Mouse (Mus musculus): ENCODE measurements around the gene Irgm1.
A peak's percentile ranks its signal among the peaks of the same experiment; 100 is the strongest.
"Not testable (repeated sequence)": the region's sequence is repeated elsewhere in the genome, so short reads cannot be mapped to it uniquely, and the experiment has no call there.

Irgm1 gene

DNA sequence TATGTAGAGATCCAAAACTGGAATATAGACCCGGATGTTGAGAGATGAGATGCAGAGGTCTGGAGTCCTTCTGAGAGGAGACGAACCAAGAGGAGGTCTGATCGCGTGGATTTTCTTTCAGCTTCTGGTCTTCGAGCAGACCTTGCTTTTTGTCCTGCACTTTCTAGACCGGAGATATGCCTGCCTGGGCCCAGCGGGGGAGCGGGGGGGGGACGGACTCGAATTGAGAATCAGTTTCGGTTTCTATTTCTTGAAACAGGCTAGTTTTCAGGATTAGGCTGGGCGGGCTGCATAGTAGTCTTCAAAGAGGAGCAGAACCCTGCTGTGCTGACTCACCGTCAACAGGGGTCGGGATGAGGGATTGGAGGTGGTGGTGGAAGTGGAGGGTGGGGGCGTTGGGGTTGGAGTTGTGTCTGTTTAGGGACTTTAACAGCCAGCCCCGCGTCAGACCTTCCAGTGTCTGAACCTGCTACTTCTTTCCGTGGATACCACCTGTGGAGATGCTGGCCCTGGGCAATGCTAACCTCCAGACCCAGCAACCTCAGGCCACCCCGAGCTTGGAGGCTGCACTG is at the start of gene Irgm1:
Gene Irgm1 (minus strand): TSS at position 483 of the 572 bp plus-strand sequence.
- peak; percentile 60 for DNase-seq (ENCODE audit: low read depth, low spot score)

DNA sequence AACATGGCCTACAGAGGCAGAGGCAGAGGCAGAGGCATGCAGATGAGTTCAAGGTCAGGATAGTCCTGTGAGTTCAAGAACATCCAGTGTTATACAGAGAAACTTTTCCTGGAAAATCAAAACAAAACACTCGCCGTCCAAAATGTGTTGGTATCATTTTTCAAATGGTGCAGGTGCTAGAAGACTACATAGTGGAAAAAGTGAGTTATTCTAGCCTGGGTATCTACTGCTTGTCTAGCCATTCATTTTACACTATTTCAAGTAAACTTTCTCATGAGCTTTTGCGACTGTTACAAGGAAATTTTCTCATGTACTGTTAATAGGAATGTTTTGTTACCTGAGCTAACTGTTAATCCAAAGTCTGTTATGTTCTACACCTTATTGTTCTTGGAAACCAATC is 46.9 kb upstream of the Irgm1 start:
- DNase-seq (ENCODE audit: low read depth, low spot score) = no peak

DNA sequence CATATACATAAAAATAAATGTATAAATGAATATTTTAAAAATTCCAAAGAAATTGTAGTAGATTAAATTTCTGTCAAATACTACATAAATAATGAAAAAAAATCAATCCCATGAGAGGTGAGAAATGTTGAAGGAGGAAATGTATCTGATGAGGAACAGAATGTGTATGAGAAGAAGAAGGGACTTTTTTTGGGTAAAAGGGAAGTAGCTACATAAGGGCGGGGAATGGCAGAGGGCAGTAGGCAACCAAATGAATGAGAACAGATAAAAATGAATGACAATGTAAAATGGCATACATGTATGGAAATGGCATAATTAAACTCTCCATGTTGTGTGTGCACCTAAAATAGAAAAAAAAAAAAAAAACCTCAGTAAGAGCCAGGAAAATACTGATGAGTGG is 42.1 kb upstream of the Irgm1 start:
- no peak for DNase-seq (ENCODE audit: low read depth, low spot score)

DNA sequence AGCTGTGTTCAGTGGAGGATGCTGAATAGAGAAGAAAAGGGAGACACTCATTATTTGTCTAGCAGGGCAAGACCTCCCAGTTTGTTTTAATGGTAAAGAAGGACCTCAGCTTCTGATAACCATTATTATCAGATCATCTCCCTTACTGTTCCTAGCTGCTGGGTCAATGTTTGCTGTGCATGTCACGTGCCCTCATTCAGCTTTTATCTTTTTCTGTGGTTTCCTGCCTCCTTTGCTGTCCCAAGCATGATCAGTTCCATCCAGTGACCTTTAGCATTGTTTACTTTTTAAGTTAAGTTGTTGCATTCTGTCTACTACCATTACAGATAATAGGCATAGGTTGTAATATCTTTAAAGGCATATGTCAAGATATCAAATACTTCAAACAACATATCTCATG is 37.0 kb upstream of the Irgm1 start:
- DNase-seq (ENCODE audit: low read depth, low spot score) = no peak

DNA sequence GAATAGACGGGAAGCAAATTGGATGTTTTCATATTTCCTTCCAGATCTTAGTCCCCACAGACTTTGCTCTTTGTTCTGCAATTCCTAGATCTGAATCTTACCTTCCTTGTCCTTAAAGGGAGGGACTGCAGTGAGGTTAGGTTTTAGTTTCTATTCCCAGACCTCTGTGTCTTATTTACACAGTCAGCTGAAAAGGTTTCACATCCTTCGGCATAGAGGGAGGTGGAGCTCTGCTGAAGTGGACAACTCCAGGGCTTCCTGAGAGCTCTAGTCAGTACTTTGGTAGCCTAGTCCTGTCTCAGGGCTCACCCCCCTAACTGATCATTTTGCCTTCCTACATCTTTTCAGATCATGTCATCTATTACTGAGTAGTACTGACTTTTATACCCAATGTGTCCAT is 30.5 kb upstream of the Irgm1 start, which contains the start of gene Gm5431:
Gene Gm5431 (minus strand): TSS at position 194 of the 400 bp plus-strand sequence.
- no peak for DNase-seq (ENCODE audit: low read depth, low spot score)

DNA sequence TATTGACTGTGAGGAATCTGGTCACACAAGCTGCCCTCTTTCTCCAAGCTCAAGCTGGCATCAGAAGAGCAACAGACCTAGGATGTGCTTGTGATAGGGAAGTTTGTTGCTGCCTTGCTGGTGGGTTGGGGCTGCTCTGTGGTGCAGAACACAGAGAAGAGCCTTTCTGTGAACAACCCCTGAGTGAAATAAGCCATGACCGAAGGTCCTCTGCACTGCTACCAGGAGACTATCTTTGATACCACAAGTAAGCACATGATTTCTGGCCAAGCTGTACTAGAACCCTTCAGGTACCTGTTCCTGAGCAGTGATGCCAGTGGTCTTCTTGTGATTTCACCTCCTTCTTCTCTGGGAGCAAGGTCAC is 30.1 kb upstream of the Irgm1 start:
- not testable (repeated sequence) for DNase-seq (ENCODE audit: low read depth, low spot score)

DNA sequence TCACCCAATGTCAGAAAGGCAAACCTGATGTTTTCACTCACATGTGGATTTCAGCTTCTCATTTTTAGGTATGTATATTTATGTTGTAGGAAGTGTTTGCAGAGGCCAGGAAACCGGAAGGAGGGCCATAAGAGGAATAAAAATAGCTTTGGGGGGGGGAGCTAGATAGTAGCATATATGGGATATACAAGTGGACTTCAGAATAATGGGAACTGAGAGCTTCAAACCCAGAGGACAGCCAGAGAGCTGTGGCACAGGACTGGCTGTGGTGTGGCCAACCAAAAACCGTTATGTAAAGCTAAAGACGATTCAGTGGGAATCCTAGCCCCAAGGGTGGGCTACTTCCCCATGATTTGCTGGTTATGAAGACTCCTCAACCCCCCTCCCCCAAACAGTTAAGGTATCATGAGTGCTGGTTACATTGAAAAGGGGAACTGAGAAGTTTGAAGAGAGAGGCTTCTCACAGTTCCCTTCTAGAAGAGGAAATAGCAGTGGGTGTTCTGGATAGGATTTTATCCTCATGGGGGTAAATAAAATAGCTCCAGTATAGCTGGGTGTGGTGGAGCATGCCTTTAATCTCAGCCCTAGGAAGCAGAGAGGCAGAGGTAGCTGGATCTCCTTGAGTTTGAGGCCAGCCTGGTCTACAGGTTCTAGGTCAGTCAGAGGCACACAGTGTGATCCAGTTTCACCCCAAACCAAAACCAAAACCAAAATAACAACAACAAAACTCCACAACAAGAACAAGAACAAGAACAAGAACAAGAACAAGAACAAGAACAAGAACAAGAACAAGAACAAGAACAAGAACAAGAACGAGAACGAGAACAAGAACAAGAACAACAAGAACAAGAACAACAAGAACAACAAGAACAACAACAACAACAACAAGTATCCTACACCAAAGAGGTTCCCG is 29.4 kb upstream of the Irgm1 start:
- not testable (repeated sequence) for DNase-seq (ENCODE audit: low read depth, low spot score)

DNA sequence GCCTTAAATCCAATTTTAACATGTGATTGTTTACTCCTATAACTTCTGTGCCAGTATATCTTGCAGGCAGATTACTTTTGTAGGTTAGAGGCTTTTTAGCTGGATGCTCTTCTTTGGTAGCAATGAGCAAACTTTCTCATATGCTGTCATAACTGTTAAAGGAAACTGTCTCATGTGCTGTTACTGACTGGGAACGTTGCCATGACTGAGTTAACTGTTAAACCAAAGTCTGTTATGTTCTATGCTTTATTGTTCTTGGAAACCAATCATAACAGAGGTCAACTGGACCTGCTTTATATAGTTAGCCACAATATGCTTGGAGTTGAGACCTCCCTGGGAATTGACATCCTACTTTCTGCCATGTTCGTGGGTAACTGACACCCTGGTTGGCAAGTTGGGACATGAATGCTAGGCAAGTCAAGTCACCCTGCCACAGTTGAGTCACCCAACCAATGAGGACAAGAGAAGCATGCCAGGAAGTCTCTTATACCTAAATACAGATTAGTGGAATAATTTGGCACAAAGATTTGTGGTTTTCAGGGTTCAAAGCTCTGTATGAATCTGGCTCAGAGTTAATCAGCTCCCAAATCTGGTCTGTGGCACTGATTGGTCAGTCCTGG is 27.4 kb upstream of the Irgm1 start:
- DNase-seq (ENCODE audit: low read depth, low spot score) = no peak

DNA sequence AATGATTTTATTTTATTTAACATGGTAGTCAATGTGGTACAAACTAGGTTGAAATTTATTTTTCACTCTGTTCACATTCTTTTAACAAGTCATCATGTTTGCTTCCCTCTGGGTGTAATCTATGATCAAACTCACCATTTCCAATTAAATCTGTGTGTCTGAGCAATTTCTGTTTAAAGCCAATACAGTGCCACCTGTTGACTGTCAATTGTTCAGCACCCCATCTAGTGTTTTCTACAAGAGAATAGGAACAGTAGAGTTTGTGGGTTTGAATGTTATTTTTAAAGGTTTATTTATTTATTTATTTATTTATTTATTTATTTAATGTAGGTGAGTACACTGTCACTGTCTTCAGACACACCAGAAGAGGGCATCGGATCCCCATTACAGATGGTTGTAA is 5.2 kb upstream of the Irgm1 start:
- DNase-seq (ENCODE audit: low read depth, low spot score) = no peak

DNA sequence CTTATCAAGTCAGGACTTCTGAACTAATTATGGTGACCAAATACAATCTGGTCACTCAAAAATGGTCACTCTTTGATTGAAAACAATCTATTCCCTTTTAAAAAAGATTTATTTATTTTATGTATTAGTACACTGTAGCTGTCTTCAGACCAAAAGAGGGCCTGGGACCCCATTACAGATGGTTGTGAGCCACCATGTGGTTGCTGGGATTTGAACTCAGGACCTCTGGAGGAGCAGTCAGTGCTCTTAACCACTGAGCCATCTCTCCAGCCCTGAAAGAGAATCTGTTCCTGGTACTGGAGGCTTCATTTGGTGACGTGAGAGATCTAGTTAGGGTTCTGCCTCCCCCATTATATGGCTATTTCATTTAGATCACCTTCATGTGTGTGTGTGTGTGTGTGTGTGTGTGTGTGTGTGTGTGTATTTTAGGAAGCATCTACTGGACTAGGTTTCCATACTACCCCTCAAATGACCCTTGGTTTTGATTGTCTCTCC is 3.9 kb upstream of the Irgm1 start:
- DNase-seq (ENCODE audit: low read depth, low spot score) = not testable (repeated sequence)

DNA sequence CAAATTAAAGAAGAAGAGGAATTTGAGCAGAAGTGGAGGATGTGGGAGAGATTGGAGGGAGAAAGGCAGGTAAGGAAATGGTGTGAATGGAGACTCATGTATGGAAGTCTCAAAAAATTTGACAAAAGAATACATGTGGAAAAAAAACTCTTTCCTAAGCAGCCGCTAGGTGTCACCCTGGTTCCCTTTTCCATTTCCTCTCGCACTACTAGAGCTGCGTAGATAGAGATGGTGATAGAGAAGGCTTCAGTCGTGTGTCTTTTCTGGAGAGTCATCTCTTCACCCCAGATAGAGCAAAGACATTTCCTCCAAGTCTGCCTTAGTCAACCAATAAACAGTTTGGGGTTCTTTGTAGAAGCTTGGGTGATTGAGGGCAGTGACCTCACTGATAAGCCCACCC is 3.0 kb upstream of the Irgm1 start:
- no peak for DNase-seq (ENCODE audit: low read depth, low spot score)

DNA sequence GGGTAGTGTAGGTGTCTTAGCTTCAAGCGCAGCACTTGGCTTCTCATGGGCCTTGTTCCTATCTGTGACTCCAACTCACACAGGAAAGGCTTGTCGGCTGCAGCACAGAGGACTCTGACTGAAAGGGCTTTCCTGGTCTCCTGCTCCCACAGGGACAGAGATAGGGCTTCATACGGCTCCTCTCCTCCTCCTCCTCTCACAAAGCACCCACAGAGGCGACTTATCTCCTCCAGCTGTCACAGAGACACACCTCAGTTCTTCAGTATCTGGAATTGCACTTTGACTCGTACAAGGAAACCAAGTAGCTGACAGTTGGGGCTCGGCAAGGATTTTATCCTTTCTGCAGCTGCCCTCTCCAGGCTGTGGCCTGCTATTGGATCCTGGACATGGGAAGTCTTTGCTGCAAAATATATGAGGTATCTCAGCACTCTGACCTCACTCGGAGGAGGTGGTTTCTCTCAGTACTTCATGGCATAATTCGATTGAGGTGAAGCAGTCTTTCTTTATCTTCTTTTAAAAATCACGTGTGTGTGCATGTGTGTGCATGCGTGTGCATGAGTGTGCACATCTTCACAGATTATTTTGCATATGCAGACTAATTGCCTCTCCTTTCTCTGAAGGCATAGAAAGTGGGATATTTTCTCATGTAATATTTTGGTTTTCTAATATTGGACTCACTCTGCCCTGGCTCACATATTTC is 2.3 kb upstream of the Irgm1 start:
- DNase-seq (ENCODE audit: low read depth, low spot score) = peak; percentile 61

DNA sequence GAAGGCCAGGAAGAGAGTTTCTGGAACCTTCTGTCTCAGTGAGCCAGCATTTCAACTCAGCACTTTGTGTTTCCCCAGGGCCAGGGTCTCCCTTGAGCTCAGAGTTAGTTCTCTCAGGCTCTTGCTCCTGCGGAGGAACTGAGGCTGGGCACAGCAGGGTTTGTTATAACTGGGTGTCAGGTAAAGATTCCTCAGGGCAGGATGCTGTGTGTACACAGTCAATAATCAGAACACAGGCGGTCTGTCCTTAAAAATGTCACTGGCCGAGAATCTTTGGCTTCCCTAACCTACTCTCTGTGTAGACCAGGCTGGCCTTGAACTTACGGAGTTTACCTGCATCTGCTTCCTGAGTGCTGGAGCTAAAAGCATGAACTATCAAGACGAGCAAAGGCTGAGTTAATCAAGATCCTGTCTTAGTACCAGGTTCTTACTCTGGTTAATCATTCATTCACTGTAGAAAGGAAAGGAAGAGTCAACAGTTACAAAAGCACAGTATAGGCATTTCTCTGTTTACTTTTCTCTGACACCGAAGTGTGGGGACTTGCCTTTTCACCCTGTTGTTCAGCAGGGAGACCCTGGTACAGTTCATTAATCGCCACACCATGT is 1.3 kb upstream of the Irgm1 start:
- DNase-seq (ENCODE audit: low read depth, low spot score) = no peak

DNA sequence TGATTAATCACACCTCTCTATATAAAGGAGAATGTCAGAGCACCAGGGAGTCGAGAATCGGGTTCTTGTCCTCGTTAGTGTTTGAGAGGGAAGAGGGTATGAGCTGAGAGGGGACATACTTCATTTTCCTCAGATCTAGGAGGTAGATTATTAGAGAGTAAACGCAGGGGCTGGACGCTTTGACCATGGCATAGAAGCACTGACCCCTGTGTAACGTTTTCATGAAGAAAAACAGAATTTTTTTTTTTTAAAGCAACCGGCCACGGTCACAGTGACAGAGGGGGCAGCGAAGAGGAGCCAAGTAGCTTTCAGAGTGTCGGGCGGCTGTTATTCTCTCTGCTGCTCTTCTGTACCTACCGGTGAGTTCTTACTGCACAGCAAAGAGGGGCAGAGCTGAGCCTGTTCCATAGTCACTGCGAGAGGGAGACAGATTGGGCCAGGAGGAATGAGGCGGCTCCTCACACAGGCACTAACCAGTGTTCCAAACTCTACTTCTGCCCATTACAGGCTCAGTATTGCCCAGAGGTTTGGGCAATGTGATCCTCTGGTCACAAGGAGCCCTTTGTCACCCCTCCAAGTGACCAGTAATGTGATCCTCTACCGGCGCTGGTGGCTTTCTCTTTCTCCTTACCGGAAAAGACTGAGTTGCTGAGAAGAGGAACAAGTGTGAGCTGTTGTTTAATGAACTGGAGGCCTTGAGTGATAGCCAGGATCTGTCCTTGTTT is 496 bp upstream of the Irgm1 start:
- no peak for DNase-seq (ENCODE audit: low read depth, low spot score)

DNA sequence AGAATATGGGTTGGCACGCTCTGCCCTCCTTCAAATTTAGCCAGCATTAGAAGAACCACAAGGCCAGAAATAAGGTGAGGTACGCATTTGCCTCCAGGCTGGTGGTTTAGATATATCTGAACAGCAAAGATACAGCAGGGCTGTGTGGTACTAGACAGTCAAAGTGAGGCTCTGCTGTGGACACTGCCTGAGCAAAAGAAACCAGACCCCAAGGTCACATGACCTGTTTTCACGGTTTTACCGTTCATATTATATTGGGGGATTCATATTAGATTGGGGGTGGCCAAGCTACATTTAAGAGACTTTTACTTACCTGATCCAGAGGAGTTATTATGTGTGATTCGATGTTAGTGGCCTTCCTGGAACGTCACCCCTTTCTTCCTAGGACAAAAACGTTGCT is 702 bp downstream of the Irgm1 start:
- DNase-seq (ENCODE audit: low read depth, low spot score) = no peak

DNA sequence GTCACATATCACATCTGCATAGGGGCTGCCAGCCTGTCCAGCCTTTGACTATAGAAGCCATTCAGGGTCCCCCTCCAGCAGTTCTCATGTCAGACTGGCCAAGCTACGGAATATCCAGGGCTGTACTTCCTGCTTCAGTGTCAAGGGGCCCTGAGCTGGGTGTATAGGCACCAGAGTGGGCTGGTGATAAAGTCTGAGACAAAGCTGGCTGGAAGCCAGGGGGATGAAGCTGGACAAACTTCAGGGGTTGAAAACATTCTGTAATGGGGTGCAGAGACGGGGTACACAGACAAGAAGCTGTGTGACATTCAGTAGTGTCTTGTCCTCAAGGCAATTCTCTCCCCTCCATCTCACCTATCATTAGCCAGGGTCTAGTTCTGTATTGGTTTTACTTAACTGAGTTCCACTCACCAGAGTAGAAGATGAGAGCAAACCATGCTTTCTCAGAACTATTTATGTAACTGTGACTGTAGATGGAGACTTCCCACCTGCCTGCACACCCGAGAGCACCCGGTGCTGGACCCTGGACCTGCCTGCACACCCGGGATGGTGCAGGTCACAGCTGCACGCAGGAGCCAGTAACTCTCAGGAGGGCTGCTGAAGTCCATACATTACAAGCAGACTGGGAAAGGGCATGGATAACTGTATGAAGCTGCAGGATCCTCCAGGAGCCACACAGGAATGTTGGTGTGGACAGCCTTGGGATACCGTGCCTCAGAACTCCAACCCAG is 1.9 kb downstream of the Irgm1 start:
- DNase-seq (ENCODE audit: low read depth, low spot score) = no peak

DNA sequence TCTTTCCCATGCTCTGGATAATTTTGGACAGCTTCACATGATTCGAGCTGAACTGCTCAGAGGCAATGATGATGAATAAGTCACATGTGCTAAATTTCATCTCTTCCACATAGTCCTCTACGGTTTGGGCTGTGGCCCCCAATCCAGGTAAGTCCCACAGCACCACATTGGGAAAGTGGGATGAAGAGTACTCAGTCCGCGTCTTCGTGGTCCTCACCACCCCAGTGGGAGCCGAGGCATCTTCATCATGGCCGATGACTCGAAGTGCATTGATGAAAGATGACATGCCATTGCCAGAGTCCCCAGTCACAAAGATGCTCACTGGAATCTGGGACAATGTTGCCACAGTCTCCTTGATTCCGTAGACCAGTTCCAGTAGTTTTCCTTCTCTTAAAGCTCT is 5.0 kb downstream of the Irgm1 start:
- DNase-seq (ENCODE audit: low read depth, low spot score) = no peak

DNA sequence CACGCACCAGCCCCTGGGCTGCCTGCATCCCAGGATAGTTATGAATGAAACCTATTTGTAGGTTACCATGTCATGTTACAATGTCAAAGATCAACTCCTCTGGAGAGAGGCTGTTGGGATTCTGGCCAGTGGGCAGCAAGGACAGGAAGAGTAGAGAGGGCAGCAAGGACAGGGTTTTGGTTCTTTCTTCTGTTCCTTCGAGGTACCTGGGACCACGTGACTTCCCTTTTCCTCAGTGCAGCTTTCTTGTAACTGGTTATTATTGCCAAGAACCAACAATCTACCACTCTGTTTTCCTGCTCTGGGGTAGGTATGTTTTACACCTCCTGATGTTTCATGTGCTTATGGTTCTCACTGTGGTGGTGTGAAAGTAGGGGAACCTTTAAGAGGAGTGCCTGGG is 7.7 kb downstream of the Irgm1 start:
- no peak for DNase-seq (ENCODE audit: low read depth, low spot score)

DNA sequence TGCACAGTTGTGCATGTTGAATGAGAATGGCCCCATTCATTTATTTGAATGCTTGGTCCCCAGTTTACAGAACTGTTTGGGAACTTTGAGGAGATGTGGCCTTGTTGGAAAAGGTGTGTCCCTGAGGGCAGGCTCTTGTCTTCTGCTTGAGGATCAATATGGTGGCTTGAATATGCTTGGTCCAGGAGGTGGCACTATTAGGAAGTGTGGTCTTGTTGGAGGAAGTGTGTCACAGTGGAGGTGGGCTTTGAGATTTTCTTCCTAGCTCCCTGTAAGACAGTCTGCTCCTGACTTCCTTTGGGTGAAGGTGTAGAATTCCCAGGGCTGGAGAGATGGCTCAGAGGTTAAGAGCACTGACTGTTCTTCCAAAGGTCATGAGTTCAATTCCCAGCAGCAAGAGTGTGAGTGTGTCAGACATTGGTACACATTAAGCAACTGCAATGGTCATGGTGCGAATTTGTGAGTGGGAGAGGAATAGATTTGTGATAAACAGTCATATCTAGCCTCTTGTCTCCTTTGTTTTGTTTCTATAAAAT is 8.6 kb downstream of the Irgm1 start:
- DNase-seq (ENCODE audit: low read depth, low spot score) = no peak

DNA sequence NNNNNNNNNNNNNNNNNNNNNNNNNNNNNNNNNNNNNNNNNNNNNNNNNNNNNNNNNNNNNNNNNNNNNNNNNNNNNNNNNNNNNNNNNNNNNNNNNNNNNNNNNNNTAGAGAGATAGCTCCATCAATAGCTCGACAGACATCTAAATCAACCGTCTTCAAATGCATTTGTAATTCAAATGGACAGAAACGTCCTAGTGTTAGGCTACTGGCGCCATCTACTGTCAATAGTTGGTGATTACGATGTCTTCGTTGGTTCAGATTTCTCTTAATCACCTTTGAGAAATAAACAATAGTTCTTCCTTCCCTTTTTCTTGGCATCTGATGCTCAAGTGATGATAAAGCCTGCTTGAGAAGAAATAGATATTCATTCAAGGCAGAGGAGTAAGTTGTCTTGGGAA is 12.5 kb downstream of the Irgm1 start:
- DNase-seq (ENCODE audit: low read depth, low spot score) = peak; percentile 66
